Mouse (Mus musculus): ENCODE data around the gene Smo. TPM values are rescaled to one million over a fixed set of nuclear protein-coding genes. Genes with fewer than 3 reads are reported as not detected.
A peak's percentile ranks its signal among the peaks of the same experiment; 100 is the strongest.

Smo gene
- total RNA-seq, 2 experiments from 2014 or later = 47.3 to 51.7 TPM

DNA sequence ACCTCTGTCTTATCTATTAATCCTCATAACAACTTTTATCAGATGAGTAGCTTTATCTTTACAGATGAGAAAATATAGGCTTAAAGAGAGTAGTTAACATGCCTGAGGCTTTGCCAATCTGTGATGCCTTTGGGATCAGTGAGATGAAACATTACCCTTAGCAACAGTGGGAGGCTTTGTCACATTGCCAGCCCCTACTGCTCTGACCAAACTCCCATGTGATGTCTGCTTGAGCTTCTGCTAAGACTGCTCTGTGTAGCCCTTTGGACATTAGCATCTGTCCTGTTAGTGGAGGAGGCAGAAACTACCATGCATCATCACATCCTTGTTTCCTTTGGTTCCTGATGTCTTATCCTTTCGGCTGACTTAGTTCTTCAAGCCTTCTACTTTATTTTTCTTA, 40.3 kb downstream of the Smo start:
- DNase-seq = peak; percentile 62

DNA sequence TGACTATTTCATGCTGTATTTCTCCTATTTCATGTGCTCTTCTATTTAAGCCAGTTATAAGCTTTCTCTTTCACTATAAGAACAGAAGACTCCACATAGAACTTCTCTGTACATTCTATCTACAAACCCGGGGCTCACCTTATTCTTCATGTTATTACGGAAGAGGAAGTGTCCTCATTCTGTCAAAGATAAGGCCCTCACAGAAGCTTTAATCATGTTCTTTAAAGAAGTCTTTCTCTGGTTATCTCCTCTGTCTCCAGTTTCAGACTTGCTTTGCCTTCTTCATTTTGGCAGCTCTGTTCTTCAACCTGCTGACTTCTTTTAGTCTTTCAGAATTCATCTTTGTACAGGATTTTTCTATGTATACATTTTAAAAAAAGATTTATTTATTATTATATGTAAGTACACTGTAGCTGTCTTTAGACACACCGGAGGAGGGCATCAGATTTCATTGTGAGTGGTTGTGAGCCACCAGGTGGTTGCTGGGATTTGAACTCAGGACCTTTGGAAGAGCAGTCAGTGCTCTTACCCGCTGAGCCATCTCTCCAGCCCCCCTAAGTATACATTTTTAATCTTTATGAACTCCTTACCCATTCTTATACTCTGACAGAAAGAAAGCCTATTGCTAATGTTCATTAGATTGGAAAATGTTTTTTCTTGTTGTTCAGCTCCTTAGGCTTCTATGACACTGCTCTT, 41.4 kb downstream of the Smo start:
- DNase-seq = no peak

DNA sequence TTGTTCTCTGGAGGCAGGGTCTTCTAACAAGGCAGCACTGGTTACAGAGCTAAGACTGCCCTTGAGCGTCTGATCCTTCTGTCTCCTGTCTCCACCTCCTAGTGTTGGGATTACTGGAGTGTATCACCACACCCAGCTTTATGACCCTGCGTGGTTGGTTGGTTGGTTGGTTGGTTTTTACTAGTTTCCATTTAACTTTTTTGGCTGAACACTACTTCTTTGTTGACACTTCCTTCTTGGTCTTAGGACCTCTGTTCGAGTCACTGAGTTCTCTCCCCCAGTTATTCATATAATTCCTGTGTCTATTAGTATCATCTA, 41.9 kb downstream of the Smo start:
- no peak for DNase-seq

DNA sequence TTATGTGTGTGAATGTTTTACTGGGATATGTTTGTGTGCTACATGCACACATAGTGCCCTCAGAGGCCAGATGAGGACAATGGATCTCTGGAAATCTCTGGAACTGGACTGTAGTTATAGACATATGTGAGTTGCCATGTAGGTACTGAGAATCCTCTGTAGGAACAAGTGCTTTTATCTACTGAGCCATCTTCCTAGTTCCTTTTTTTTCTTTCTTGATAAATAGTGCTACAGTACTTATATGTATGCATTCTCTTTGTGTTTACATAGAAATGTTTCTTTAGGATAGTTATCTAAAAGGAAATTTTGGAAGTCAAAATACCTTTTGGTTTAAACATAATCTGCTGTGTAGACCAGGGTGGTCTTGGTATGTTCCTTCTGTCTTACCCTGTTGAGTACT, 44.8 kb downstream of the Smo start:
- no peak for DNase-seq

DNA sequence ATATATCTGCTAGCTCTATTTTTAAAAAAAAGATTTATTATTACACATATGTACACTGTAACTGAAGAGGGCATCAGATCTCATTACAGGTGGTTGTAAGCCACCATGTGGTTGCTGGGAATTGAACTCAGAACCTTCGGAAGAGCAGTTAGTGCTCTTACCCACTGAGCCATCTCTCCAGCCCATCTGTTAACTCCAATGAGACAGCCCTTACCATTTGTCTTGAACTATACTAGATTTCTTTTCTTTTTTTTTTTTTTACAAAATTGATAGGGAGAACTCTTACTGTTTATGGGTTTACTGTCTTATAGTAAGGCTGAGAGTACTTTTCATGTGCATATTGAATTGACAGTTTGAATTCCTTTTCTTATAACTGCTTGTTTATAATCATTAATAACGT, 45.3 kb downstream of the Smo start:
- DNase-seq = no peak

DNA sequence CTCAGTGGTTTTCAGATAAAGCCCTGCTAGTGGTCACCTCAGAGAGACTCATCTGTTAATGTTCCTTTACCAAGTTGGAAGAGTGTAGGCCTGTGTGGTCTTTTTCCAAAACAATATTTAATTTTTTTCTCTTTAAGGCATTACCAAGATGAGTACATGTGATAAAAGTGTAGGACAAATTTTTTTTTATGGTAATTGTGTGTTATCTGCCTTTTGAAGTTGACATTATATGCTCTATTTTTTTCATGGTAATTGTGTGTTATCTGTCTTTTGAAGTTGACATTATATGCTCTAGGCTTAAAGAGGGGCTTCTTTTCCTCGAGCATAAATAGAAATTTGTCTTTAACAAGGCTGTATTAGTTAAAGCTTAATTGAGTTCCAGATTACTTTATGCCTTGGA, 46.9 kb downstream of the Smo start:
- DNase-seq = no peak

DNA sequence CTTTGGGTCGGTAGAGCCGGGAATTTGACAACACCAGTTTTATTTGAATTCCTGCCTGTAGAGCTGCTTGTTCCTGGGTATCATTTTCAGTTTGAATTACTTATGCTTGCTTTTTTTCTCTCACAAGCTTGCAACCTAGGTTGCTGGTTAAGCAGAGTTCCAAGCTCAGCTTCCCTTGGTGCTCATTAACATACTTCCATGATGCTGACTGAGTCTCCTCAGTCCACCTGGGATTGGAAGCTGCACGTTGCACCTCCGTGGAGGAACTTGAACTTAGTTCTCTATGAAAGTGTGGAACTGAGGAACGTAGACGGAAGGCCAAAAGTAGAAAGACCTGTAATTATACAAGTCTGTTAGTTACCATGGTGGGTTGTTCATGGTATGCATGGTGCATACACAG, 48.7 kb downstream of the Smo start:
- DNase-seq = no peak

DNA sequence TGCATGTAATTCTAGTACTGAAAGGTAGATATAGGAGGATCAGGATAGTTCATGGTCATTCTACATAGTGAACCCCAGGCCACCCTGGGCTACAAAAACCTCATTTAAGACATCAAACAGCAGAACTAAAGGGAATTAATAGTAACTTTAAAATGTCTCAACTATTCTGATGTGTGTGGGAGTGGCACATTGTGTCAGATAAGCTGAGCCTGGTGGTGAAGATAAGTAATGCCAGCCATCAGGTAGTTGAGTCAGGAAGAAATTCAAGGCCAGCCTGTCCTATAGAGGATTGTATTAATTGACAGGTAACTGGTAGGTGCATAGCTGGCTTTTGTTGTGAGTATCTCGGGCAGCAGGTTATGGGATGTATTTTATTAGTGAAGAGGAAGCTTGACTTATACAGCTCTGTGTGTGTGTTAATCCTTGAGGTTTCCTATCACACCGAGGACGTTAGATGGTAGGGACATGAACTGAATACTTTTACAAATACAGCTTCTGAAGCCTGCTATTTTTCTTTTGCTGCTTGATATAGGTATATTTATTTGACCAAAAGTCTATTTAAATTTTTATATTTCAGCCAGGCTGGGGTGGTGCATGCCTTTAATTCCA, 49.2 kb downstream of the Smo start:
- no peak for DNase-seq

DNA sequence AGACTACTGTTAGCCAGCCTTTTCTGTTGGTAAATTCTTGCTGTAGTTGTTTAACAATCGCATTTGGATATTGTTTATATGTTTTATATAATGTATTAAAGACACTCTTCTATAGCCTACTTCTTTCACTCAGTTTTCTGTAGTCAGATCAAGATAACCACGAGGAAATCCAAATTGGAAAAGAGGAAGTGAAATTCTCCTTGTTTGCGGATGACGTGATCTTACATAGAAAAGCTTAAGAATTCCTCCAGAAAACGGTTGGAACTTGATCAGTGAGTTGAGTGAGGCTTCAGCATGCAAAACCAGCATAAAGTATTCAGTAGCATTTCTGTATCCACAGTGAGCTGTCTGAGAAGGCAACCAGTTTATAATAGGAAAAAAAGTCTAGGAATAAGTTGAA, 50.5 kb downstream of the Smo start:
- DNase-seq = no peak

DNA sequence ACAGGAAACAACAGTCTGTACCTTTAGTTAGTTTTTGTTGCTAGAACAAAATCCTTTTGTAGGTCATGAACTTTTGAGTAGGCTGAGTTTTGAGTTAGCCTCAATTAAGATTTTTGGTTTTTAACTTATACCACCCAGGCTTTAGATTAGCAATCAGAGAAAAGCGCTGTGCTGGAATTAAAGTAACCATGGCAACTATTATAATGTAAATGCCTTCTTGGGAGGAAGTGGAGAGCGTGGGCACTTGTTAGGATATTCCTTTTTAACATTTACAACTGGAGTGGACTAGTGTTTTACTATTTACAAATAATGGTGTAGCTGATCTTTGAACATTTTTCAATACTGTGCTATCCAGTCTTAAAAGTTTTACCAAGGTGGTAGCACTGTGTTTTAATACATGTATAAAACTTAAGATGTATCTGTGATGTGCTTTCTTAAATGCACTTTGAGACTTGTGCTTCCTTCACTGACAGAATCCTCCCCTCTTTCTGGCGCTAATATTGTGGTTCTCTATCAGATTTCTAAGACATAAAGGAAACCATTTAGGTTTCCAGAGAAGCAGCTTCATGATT, 53.6 kb downstream of the Smo start:
- DNase-seq = no peak

DNA sequence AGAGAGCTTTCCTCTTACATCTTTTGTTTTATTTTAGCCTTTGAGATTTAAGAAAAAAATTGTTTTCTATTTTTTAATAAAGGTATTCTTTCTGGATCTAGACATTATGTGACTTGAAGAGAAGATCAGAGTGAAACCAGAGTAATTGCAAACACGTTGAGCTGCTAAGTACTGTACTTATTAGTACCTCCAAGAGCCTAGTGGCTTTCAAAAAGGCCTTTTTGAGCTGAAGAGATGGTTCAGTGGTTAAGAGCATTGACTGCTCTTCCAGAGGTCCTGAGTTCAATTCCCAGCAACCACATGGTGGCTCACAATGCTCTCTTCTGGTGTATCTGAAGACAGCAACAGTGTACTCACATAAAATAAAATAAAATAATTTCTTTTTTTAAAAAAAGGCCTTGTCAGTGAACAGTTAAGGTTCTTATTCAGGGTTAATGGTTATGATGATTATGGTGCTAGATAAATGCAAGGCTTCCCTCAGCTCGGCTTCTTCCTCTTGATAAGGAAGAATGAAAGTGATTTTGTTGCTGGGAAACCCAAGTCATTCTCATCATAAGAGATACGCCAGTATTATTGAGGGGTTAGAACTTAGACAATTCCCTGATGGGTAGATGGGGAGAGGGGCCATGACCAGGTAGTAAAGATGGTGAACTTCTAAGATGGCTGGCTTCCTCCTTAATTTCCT, 54.9 kb downstream of the Smo start:
- DNase-seq = no peak

DNA sequence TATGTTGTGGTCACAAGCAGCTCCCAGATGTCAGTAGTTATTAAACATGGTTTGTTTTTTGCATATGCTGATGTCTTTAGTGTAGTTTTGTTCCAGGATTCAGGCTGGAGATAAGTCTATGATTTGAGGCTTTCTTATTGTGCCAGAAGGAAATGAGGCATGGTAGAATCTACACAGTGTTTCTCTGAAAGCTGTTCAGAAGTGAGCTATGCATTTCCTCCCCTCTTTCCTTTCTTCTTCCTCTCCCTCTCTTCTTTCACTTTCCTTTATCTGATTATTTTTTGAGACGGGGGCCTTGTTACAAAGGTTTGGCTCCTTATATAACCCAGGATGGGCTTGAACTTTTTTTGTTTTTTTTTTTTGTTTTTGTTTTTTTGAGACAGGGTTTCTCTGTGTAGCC, 58.2 kb downstream of the Smo start:
- no peak for DNase-seq

DNA sequence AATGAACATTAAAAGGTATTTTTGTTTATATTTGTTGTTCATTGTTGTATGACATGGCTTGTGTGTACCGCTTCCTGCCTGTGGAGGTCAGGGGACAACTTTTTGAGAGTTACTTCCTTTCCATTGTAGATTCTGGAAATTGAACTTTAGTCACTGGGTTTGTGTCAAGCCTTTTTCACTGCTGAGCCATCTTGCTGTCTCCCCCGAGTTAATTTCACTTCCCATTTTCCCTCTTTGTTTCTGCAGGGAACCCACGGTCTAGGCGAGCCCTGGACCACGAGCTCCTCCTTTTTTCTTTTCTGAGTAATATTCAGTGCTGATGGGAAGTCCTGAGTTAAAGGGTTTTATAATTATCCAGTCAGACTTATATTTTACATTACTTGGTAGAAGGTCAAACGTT, 59.3 kb downstream of the Smo start:
- no peak for DNase-seq

DNA sequence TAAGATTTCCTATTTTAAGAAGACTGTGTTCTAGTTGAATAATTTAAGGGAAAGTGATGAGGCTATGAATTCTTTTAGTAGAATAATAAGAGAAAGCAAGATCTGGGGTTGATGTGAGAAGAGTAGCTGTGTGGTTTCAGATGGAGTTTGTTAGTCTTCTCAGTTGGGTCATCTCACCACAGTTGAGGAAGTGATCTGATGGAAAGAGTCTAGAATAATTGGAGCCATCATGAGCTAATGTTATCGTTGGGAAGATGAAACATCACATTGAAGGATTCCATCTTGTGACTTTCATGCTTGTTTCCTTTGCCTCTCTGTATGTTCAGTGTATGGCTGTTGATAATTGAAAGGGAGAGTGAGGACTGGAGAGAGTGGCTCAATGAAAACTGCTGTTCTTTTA, 67.7 kb downstream of the Smo start:
- no peak for DNase-seq

DNA sequence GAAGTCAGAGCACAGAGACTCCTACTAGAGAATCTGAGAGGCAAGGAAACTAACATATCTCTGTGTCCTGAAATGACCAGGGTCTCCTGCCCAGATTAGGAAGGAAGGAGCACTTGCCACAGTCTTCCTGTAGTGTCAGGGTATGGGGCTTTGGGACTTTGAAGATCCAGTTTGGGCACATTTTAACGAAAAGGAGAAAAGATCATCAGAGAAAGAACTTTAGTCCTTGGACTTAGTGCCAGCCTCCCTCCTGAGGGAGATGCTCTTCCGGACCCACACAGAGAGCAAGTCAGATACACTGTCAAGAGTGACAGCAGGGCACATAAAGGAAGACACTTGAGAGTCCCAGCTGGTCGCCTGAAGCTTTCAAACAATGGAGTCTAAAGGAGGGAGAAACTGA, 68.7 kb downstream of the Smo start:
- no peak for DNase-seq

DNA sequence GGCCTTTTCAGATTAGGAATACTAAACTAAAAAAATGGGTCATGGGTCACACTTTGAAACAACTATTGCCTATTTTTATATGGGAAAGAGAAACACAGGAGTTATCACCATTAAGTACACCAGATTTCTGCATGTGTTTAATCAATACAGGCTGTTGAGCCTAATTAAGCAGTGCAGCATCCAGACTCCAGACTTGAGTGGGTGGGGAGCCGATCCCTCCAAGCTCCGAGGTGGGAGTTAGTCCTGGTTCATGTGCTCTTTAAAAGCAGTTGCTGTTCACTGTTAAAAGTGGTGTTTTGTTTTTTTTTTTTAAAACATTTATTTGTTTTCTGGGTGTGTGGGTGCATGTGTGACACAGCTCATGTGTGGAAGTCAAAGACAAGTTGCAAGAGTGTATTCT, 70.1 kb downstream of the Smo start:
- DNase-seq = no peak

Other genes with a start within 250 kb of the Smo start
- gene Kcp, start 227.6 kb upstream of the Smo start, total RNA-seq (2021) = 1 to 10 TPM; 7.0 to 7.1 TPM
- 1 to 10 TPM; 3.8 to 4.8 TPM for gene Irf5, start 208.9 kb upstream of the Smo start, total RNA-seq (2021)
- 10 to 100 TPM; 48.8 to 61.1 TPM for gene Tnpo3, start 125.6 kb upstream of the Smo start, total RNA-seq (2021)
- gene Tspan33, start 41.3 kb upstream of the Smo start, total RNA-seq (2021) = 1 to 10 TPM; 7.3 to 8.0 TPM
- 10 to 100 TPM; 72.1 to 79.0 TPM for gene Ahcyl2, start 32.5 kb downstream of the Smo start, total RNA-seq (2021)
- gene Strip2, start 181.5 kb downstream of the Smo start, total RNA-seq (2021) = 1 to 10 TPM; 1.2 to 2.7 TPM

Measured in adrenal gland, postnatal 10 days (tissue).